Mouse (Mus musculus): ENCODE results near the gene Caprin1.
A peak's percentile ranks its signal among the peaks of the same experiment; 100 is the strongest.

The Caprin1 gene

GRCm38 (mm10) chr2:103811465-103812191 is 14.2 kb upstream of the Caprin1 start:
- no peak for TF ChIP-seq GATA4 (IDR thresholded peaks at IDR 0.05; ENCODE audit: insufficient replicate concordance, low read length)

- TF ChIP-seq GATA4 (IDR thresholded peaks at IDR 0.05; ENCODE audit: insufficient replicate concordance, low read length): no peak
Observed at GRCm38 (mm10) chr2:103810412-103810811, 13.0 kb upstream of the Caprin1 start.

- no peak for TF ChIP-seq GATA4 (IDR thresholded peaks at IDR 0.05; ENCODE audit: insufficient replicate concordance, low read length)
Observed at GRCm38 (mm10) chr2:103808466-103808865, 11.0 kb upstream of the Caprin1 start.

GRCm38 (mm10) chr2:103803770-103804530 is 6.5 kb upstream of the Caprin1 start:
- peak; percentile 41; the same call in 1 of the 2 replicates for TF ChIP-seq GATA4 (IDR thresholded peaks at IDR 0.05; ENCODE audit: insufficient replicate concordance, low read length)

GRCm38 (mm10) chr2:103802422-103802821 is 5.0 kb upstream of the Caprin1 start:
- no peak for TF ChIP-seq GATA4 (IDR thresholded peaks at IDR 0.05; ENCODE audit: insufficient replicate concordance, low read length)

- no peak for TF ChIP-seq GATA4 (IDR thresholded peaks at IDR 0.05; ENCODE audit: insufficient replicate concordance, low read length)
Observed at GRCm38 (mm10) chr2:103796861-103797466, 485 bp downstream of the Caprin1 start.

GRCm38 (mm10) chr2:103796211-103796860 is 1.1 kb downstream of the Caprin1 start:
- no peak for TF ChIP-seq GATA4 (IDR thresholded peaks at IDR 0.05; ENCODE audit: insufficient replicate concordance, low read length)

GRCm38 (mm10) chr2:103795843-103796210 is 1.6 kb downstream of the Caprin1 start:
- TF ChIP-seq GATA4 (IDR thresholded peaks at IDR 0.05; ENCODE audit: insufficient replicate concordance, low read length): no peak

GRCm38 (mm10) chr2:103792009-103792408 is 5.4 kb downstream of the Caprin1 start:
- no peak for TF ChIP-seq GATA4 (IDR thresholded peaks at IDR 0.05; ENCODE audit: insufficient replicate concordance, low read length)

- no peak for TF ChIP-seq GATA4 (IDR thresholded peaks at IDR 0.05; ENCODE audit: insufficient replicate concordance, low read length)
Observed at GRCm38 (mm10) chr2:103785735-103786134, 11.7 kb downstream of the Caprin1 start.

GRCm38 (mm10) chr2:103784621-103785020 is 12.8 kb downstream of the Caprin1 start:
- TF ChIP-seq GATA4 (IDR thresholded peaks at IDR 0.05; ENCODE audit: insufficient replicate concordance, low read length): no peak

GRCm38 (mm10) chr2:103762492-103762891 is 35.0 kb downstream of the Caprin1 start:
- TF ChIP-seq GATA4 (IDR thresholded peaks at IDR 0.05; ENCODE audit: insufficient replicate concordance, low read length): no peak

- no peak for TF ChIP-seq GATA4 (IDR thresholded peaks at IDR 0.05; ENCODE audit: insufficient replicate concordance, low read length)
Observed at GRCm38 (mm10) chr2:103761993-103762392, 35.5 kb downstream of the Caprin1 start.

- peak; percentile 66; the same call in 1 of the 2 replicates for TF ChIP-seq GATA4 (IDR thresholded peaks at IDR 0.05; ENCODE audit: insufficient replicate concordance, low read length)
Observed at GRCm38 (mm10) chr2:103760906-103761716, 36.3 kb downstream of the Caprin1 start, which contains the start of gene Nat10. Gene Nat10, minus strand, starts transcription at chr2:103761270.

Measured in liver, adult (tissue).